Mouse (Mus musculus): Measurements from ENCODE around the gene Cdk11b. TPM values are rescaled to one million over a fixed set of nuclear protein-coding genes. Genes with fewer than 3 reads are reported as not detected.

Gene Cdk11b
- polyA plus RNA-seq (2012) = 112 and 114 TPM in 2 replicates

GRCm38 (mm10) chr4:155624338-155625291, at the start of gene Cdk11b:
Gene Cdk11b (plus strand): TSS chr4:155624854.
- TF ChIP-seq GATA1 (IDR thresholded peaks at IDR 0.05; ENCODE audit: low read length) = no peak

- TF ChIP-seq GATA1 (IDR thresholded peaks at IDR 0.05; ENCODE audit: low read length) = no peak
Observed at GRCm38 (mm10) chr4:155574931-155575330, 49.7 kb upstream of the Cdk11b start.

- TF ChIP-seq GATA1 (IDR thresholded peaks at IDR 0.05; ENCODE audit: low read length) = no peak
Observed at GRCm38 (mm10) chr4:155575521-155575920, 49.1 kb upstream of the Cdk11b start.

DNA sequence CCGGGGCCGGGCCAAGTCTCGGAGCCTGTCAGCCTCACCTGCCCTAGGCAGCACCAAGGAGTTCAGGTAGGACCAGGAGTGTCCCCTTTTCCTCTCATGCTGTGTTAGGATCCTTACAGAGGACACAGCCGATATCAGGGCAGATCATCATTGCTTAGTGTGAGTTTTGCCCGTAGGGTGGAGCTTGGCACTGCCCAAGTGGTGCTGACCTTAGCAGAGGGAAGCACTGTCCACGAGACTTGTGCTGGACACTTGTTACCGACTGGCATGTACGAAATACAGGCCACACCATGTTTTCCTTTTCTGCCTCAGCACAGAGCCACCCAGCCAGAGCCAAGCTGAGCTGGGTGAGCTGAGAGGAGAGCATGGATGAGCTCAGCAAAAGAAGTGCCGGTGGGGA, 47.5 kb upstream of the Cdk11b start:
- TF ChIP-seq GATA1 (IDR thresholded peaks at IDR 0.05; ENCODE audit: low read length) = no peak

DNA sequence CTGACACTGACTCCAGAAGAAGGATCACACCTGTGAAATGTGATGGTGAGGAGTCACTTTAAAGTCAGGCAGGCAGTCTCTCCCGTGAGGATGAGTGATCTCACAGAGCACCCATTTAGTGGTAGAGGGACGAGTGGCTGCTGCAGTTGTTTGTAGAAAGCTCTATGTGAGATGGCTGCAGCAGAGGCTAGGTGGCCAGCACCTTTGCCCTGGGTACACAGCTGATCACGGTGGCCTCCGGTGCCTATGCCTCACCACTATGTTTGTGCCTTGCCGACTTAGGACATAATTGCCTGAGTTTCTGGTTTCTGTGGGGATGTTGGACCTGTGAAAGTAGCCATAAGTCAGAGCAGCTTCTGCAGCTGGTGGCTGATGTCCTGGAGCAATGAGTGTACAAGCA, 46.9 kb upstream of the Cdk11b start:
- no peak for TF ChIP-seq GATA1 (IDR thresholded peaks at IDR 0.05; ENCODE audit: low read length)

DNA sequence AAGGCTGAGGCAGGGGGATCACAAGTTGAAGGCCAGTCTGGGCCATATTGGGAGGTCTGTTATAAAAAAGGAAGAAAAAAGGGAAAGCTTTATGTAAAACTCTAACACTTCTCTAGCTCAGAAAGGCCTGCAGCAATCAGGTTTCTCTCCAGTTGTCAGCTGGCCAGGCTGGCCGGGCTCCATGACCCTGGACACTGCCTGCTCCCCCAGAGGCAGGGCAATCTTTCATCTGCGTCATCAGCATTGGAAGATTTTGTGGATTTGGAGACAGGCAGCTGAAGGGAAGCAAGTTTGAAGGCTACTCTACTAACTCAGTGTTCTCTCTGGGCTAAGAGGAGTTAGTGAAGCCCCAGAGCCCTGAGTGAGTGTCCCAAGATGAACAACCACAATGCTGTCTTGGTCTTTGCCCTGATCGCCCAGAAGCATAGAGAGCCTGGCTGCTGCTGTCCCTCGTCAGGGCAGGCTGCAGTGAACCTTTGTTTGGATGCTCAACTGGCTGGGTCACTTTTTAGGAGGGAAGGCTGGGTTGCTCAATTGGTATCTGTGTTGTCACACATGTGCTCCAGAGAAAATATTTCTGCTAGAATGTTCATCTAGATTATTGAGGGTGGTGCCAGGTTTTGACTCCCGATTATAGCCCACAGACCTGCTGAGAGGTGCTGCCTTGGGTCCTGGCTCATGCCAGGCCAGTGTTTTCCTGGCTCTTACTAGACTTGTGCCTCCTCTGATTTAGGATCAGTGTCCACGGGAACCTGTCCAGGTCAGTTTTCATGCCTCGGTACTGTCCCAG, 46.1 kb upstream of the Cdk11b start:
- no peak for TF ChIP-seq GATA1 (IDR thresholded peaks at IDR 0.05; ENCODE audit: low read length)

- TF ChIP-seq GATA1 (IDR thresholded peaks at IDR 0.05; ENCODE audit: low read length) = no peak
Observed at GRCm38 (mm10) chr4:155580420-155580819, 44.2 kb upstream of the Cdk11b start.

- TF ChIP-seq GATA1 (IDR thresholded peaks at IDR 0.05; ENCODE audit: low read length) = no peak
Observed at GRCm38 (mm10) chr4:155582279-155582905, 42.3 kb upstream of the Cdk11b start.

- no peak for TF ChIP-seq GATA1 (IDR thresholded peaks at IDR 0.05; ENCODE audit: low read length)
Observed at GRCm38 (mm10) chr4:155589356-155589755, 35.3 kb upstream of the Cdk11b start.

GRCm38 (mm10) chr4:155591012-155591719, 33.5 kb upstream of the Cdk11b start:
- no peak for TF ChIP-seq GATA1 (IDR thresholded peaks at IDR 0.05; ENCODE audit: low read length)

DNA sequence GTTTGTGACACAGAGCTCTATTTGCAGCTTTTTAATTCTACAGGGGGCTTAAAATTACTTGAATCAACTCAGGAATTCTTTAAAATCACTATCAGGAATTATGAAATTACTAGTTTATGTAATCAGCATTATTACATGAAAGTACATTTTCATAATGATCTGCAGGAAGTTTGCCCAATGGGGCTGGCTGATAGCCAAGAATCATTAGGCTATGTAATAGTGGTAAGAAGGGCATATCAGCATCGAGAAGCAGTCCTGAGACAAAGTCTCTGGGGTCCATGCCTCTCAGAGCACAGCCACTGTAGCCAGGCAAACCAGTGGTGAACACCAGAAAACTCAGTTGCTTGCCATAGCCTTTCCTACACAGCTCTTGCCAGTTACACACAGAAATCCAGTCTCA, 30.9 kb upstream of the Cdk11b start:
- no peak for TF ChIP-seq GATA1 (IDR thresholded peaks at IDR 0.05; ENCODE audit: low read length)

- TF ChIP-seq GATA1 (IDR thresholded peaks at IDR 0.05; ENCODE audit: low read length) = no peak
Observed at GRCm38 (mm10) chr4:155595777-155596176, 28.9 kb upstream of the Cdk11b start.

DNA sequence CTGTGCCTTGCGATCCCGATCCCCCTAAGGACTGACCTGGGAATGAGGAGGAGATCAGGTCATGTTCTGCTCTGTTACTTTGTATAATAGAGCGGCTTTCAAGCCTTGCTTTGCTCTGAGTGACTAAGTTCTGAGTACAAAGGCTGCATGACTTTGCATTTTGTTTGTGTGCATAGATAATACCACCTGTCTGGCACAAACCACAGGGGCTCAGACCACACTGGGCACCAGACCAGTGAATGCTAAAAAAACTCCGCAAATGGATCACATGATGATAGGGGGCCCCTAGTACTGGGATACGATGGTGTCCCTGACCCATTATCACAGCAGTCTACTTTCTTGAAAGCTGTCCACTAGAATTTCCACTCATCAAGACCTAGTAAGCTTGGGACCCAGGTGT, 28.0 kb upstream of the Cdk11b start:
- TF ChIP-seq GATA1 (IDR thresholded peaks at IDR 0.05; ENCODE audit: low read length) = peak; percentile 61

DNA sequence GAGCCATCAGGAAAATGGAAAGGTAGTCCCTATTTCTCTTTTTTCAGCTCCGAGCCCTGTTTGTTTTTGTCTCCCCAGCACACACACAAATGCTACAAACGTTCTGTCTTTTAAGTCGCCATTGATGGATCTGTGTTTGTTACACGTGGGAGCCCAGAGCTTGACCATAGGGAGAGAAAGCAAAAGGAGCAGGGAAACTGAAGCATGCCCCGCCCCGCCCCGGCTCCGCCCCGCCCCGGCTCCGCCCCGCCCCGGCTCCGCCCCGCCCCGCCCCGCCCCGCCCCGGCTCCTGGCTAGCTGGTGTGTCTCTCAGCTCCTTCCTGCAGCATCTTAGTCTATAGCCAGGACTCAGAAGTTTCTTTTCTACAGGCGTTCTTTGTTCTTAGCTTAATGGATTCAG, 26.1 kb upstream of the Cdk11b start:
- TF ChIP-seq GATA1 (IDR thresholded peaks at IDR 0.05; ENCODE audit: low read length) = no peak
